Mouse (Mus musculus): ENCODE data around the gene Ldah. TPM values are rescaled to one million over a fixed set of nuclear protein-coding genes. Genes with fewer than 3 reads are reported as not detected.

Ldah gene
- polyA plus RNA-seq, 1 experiment, result 55.2 TPM

- Histone ChIP-seq H3K27ac (ENCODE audit: insufficient read depth, low read length) (no peak overlapping the region), H3K4me1 (ENCODE audit: control insufficient read depth, insufficient read depth, low read length) (no peaks in the 10 kb centered on the region), H3K4me3 (ENCODE audit: insufficient read depth, low read length) (no peak overlapping the region)
- TF ChIP-seq CTCF (IDR thresholded peaks at IDR 0.05; ENCODE audit: borderline replicate concordance, insufficient read depth, low read length), result peak; percentile 71; the same call in 1 of the 2 replicates
- no peak for TF ChIP-seq POLR2A (IDR thresholded peaks at IDR 0.05; ENCODE audit: low read depth, low read length)
Measured at GRCm38 (mm10) chr12:8306432-8306831, 98.5 kb downstream of the Ldah start.

- no peak for TF ChIP-seq POLR2A (IDR thresholded peaks at IDR 0.05; ENCODE audit: low read depth, low read length)
- TF ChIP-seq CTCF (IDR thresholded peaks at IDR 0.05; ENCODE audit: borderline replicate concordance, insufficient read depth, low read length), result no peak
- peaks cover under 1% of the 10 kb centered on the region; the same call in 1 of the 2 replicates for H3K4me1 ChIP-seq (ENCODE audit: control insufficient read depth, insufficient read depth, low read length)
- no peak overlapping the region for H3K4me3 ChIP-seq (ENCODE audit: insufficient read depth, low read length)
- H3K27ac ChIP-seq (ENCODE audit: insufficient read depth, low read length), result no peak overlapping the region
Measured at GRCm38 (mm10) chr12:8306910-8307309, 99.0 kb downstream of the Ldah start.

- H3K27ac ChIP-seq (ENCODE audit: insufficient read depth, low read length), result no peak overlapping the region
- peaks cover 13% of the 10 kb centered on the region for H3K4me1 ChIP-seq (ENCODE audit: control insufficient read depth, insufficient read depth, low read length)
- no peak for TF ChIP-seq CTCF (IDR thresholded peaks at IDR 0.05; ENCODE audit: borderline replicate concordance, insufficient read depth, low read length)
- no peak for TF ChIP-seq POLR2A (IDR thresholded peaks at IDR 0.05; ENCODE audit: low read depth, low read length)
- no peak overlapping the region for H3K4me3 ChIP-seq (ENCODE audit: insufficient read depth, low read length)
Measured at GRCm38 (mm10) chr12:8310992-8311391, 103.1 kb downstream of the Ldah start.

GRCm38 (mm10) chr12:8312266-8312665 lies 104.4 kb downstream of the Ldah start:
- TF ChIP-seq CTCF (IDR thresholded peaks at IDR 0.05; ENCODE audit: borderline replicate concordance, insufficient read depth, low read length), result no peak
- no peak for TF ChIP-seq POLR2A (IDR thresholded peaks at IDR 0.05; ENCODE audit: low read depth, low read length)
- H3K4me1 ChIP-seq (ENCODE audit: control insufficient read depth, insufficient read depth, low read length), result peaks cover 13% of the 10 kb centered on the region
- no peak overlapping the region for H3K4me3 ChIP-seq (ENCODE audit: insufficient read depth, low read length)
- H3K27ac ChIP-seq (ENCODE audit: insufficient read depth, low read length), result no peak overlapping the region

- Histone ChIP-seq H3K4me3 (ENCODE audit: insufficient read depth, low read length) (peak within 1 kb of the TSS; percentile 90), H3K27ac (ENCODE audit: insufficient read depth, low read length) (no peak within 1 kb of the TSS), H3K4me1 (ENCODE audit: control insufficient read depth, insufficient read depth, low read length) (peaks cover 13% of the 10 kb centered on the region)
- TF ChIP-seq CTCF (IDR thresholded peaks at IDR 0.05; ENCODE audit: borderline replicate concordance, insufficient read depth, low read length), result peak; percentile 97
- TF ChIP-seq POLR2A (IDR thresholded peaks at IDR 0.05; ENCODE audit: low read depth, low read length), result peak; percentile 79
Measured at GRCm38 (mm10) chr12:8313270-8313771, 105.4 kb downstream of the Ldah start, which contains the start of gene Hs1bp3. Hs1bp3 (plus strand) TSS chr12:8313432.

GRCm38 (mm10) chr12:8313773-8314172 lies 105.9 kb downstream of the Ldah start:
- TF ChIP-seq CTCF (IDR thresholded peaks at IDR 0.05; ENCODE audit: borderline replicate concordance, insufficient read depth, low read length), result no peak
- H3K4me1 ChIP-seq (ENCODE audit: control insufficient read depth, insufficient read depth, low read length), result peaks cover 13% of the 10 kb centered on the region
- peak overlapping the region; percentile 90 for H3K4me3 ChIP-seq (ENCODE audit: insufficient read depth, low read length)
- no peak overlapping the region for H3K27ac ChIP-seq (ENCODE audit: insufficient read depth, low read length)

- Histone ChIP-seq H3K4me1 (ENCODE audit: control insufficient read depth, insufficient read depth, low read length) (peaks cover 13% of the 10 kb centered on the region), H3K4me3 (ENCODE audit: insufficient read depth, low read length) (no peak overlapping the region), H3K27ac (ENCODE audit: insufficient read depth, low read length) (no peak overlapping the region)
- TF ChIP-seq POLR2A (IDR thresholded peaks at IDR 0.05; ENCODE audit: low read depth, low read length) (no peak), CTCF (IDR thresholded peaks at IDR 0.05; ENCODE audit: borderline replicate concordance, insufficient read depth, low read length) (no peak)
Measured at GRCm38 (mm10) chr12:8316541-8316940, 108.6 kb downstream of the Ldah start.

- no peak for TF ChIP-seq POLR2A (IDR thresholded peaks at IDR 0.05; ENCODE audit: low read depth, low read length)
- TF ChIP-seq CTCF (IDR thresholded peaks at IDR 0.05; ENCODE audit: borderline replicate concordance, insufficient read depth, low read length), result peak; percentile 86
Measured at GRCm38 (mm10) chr12:8320084-8320713, 112.3 kb downstream of the Ldah start.

GRCm38 (mm10) chr12:8321506-8321905 lies 113.6 kb downstream of the Ldah start:
- H3K27ac ChIP-seq (ENCODE audit: insufficient read depth, low read length), result no peak overlapping the region
- no peak for TF ChIP-seq POLR2A (IDR thresholded peaks at IDR 0.05; ENCODE audit: low read depth, low read length)
- TF ChIP-seq CTCF (IDR thresholded peaks at IDR 0.05; ENCODE audit: borderline replicate concordance, insufficient read depth, low read length), result no peak
- H3K4me1 ChIP-seq (ENCODE audit: control insufficient read depth, insufficient read depth, low read length), result no peaks in the 10 kb centered on the region
- no peak overlapping the region for H3K4me3 ChIP-seq (ENCODE audit: insufficient read depth, low read length)

More at GRCm38 (mm10) chr12:8320084-8320713, 112.3 kb downstream of the Ldah start:
- Histone ChIP-seq H3K4me3 (ENCODE audit: insufficient read depth, low read length) (no peak overlapping the region), H3K4me1 (ENCODE audit: control insufficient read depth, insufficient read depth, low read length) (no peaks in the 10 kb centered on the region), H3K27ac (ENCODE audit: insufficient read depth, low read length) (no peak overlapping the region)

GRCm38 (mm10) chr12:8324086-8324485 lies 116.2 kb downstream of the Ldah start:
- no peak overlapping the region for H3K4me3 ChIP-seq (ENCODE audit: insufficient read depth, low read length)
- no peaks in the 10 kb centered on the region for H3K4me1 ChIP-seq (ENCODE audit: control insufficient read depth, insufficient read depth, low read length)
- no peak overlapping the region for H3K27ac ChIP-seq (ENCODE audit: insufficient read depth, low read length)
- TF ChIP-seq CTCF (IDR thresholded peaks at IDR 0.05; ENCODE audit: borderline replicate concordance, insufficient read depth, low read length) (no peak), POLR2A (IDR thresholded peaks at IDR 0.05; ENCODE audit: low read depth, low read length) (no peak)
